Mouse (Mus musculus) hindbrain, embryonic 16.5 days (tissue): ENCODE data around the gene A430078G23Rik. TPM values are rescaled to one million over a fixed set of nuclear protein-coding genes. Genes with fewer than 3 reads are reported as not detected.
"Not testable (repeated sequence)": the region's sequence is repeated elsewhere in the genome, so short reads cannot be mapped to it uniquely, and the experiment has no call there.

Experiments
- ATAC-seq: fragments of 200-750 bp; cut with Nextera tagmentation; 2 replicates; pipeline ENCODE4 v1.8.0; 2017; ENCODE audit warnings: moderate TSS enrichment, moderate library complexity
- H3K27ac ChIP-seq: fragments of 300-500 bp; sonication (generic); 2 replicates; pipeline ENCODE4 v1.5.1; 2014; ENCODE audit warnings: low read depth, mild to moderate bottlenecking, control low read depth, low read length, moderate library complexity
- H3K27me3 ChIP-seq: fragments of 300-500 bp; sonication (generic); replicated peaks from 2 replicates; pipeline ENCODE4 v1.6.1; 2014; ENCODE audit warnings: low read length; ENCODE audit not compliant: control insufficient read depth, insufficient read depth
- H3K36me3 ChIP-seq: fragments of 300-500 bp; sonication (generic); 2 replicates; pipeline ENCODE4 v1.6.1; 2014; ENCODE audit warnings: mild to moderate bottlenecking, low read length, moderate library complexity, mixed read lengths; ENCODE audit not compliant: control insufficient read depth, insufficient read depth
- H3K4me1 ChIP-seq: fragments of 300-500 bp; sonication (generic); 2 replicates; pipeline ENCODE4 v1.6.1; 2014; ENCODE audit warnings: low read depth, low read length; ENCODE audit not compliant: control insufficient read depth, insufficient read depth
- H3K4me2 ChIP-seq: fragments of 300-500 bp; sonication (generic); 2 replicates; pipeline ENCODE4 v1.6.1; 2014; ENCODE audit warnings: mild to moderate bottlenecking, low read length, control low read depth, moderate library complexity
- H3K4me3 ChIP-seq: fragments of 300-500 bp; sonication (generic); 2 replicates; pipeline ENCODE4 v1.5.1; 2014; ENCODE audit warnings: mild to moderate bottlenecking, low read length, control low read depth, moderate library complexity
- H3K9ac ChIP-seq: fragments of 300-500 bp; sonication (generic); 2 replicates; pipeline ENCODE4 v1.6.1; 2014; ENCODE audit warnings: low read depth, mild to moderate bottlenecking, control low read depth, low read length, moderate library complexity
- H3K9me3 ChIP-seq: fragments of 300-500 bp; sonication (generic); 2 replicates; pipeline ENCODE4 v1.6.1; 2014; ENCODE audit warnings: mild to moderate bottlenecking, low read length, moderate library complexity; ENCODE audit not compliant: control insufficient read depth
- WGBS: fragments of 180-500 bp; shearing (Covaris S2); extraction: QIAGEN DNeasy Blood & Tissue Kit; methylation state at CpG from one replicate; pipeline ENCODE4 v1.1.7; 2014; 5-methylcytosine and 5-hydroxymethylcytosine counted together
- polyA plus RNA-seq: library from polyadenylated mRNA; unstranded; fragments of >200 nt; fragmentation: Nextera tagmentation; extraction: Ambion mirVana; gene quantifications from 2 replicates; pipeline ENCODE4 v1.2.1, GENCODE M21; 2015

A430078G23Rik gene
- not detected in 2 replicates for polyA plus RNA-seq

DNA sequence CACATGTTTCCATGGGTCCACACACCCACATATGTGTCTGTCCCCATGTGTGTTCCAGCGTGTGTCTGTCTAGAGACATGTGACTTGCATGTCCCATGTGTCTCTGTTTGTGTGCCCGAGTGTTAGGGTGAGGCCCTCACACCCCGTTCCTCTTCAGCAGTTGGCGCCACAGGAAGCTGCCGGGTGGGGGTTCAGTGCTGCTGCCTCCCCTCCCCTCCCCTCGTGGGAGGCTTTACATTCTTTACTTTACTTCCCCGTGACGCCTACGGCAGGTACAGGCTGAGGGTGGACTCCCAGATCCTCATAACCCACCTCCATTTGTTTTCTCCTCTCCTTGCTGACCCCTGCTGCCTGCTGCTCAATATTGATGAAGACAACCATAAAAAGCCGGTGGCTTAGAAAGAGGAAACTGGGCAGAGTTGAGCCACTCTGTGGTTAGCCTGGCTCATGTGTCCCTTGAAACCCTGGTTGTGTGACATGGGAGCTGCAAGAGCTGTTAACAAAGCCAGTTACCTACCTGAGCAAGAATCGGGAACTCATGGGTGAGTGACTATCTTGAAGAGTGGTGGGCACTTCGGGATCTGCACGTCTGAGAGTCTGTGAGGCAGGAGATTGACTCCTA, at the start of gene A430078G23Rik:
A430078G23Rik (plus strand) TSS at position 227 of the 622 bp plus-strand sequence.
- H3K9ac ChIP-seq: no peak within 1 kb of the TSS
- ATAC-seq: no peak
- H3K36me3 ChIP-seq: no peaks in the 10 kb centered on the region
- H3K9me3 ChIP-seq: no peaks in the 10 kb centered on the region
- no peaks in the 10 kb centered on the region for H3K4me1 ChIP-seq
- H3K4me3 ChIP-seq: no peak within 1 kb of the TSS
- WGBS: 86% methylated on average over 13 of the region's 13 CpGs
- no peak within 1 kb of the TSS for H3K27ac ChIP-seq
- no peak within 1 kb of the TSS for H3K4me2 ChIP-seq
- no peaks in the 10 kb centered on the region for H3K27me3 ChIP-seq

DNA sequence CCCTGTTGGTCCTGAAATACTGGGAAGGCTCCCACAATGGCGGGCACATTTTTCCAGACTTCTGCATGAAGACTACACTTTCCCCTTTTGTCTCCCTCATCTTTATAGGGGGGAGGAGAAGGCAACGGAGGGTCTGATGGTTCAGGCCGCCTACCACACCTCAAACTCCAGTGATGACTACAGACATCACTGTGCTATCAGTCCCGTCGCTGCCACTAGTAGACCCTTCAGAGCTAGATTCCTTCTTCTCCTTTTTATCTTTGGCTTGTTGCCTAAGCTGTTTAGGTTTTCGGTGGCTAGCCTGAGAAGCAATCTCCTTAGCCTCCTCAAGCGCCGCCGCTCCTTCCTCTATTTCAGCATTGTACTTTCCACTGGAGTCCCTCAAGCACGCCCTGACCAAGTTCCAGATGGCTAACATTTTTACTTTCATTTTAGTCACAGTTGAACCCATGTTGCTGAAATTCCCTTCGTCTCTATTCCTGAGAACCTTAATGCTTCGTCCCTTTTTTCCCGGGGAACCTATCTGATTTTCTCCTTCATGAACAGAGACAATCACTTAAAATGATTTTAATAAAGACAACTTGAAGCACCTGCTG, 44.9 kb upstream of the A430078G23Rik start:
- H3K4me3 ChIP-seq, H3K27ac ChIP-seq, H3K9ac ChIP-seq, H3K27me3 ChIP-seq, H3K9me3 ChIP-seq, H3K4me2 ChIP-seq, H3K4me1 ChIP-seq, ATAC-seq, H3K36me3 ChIP-seq: not testable (repeated sequence)
- 95% methylated on average over 13 of the region's 13 CpGs for WGBS

DNA sequence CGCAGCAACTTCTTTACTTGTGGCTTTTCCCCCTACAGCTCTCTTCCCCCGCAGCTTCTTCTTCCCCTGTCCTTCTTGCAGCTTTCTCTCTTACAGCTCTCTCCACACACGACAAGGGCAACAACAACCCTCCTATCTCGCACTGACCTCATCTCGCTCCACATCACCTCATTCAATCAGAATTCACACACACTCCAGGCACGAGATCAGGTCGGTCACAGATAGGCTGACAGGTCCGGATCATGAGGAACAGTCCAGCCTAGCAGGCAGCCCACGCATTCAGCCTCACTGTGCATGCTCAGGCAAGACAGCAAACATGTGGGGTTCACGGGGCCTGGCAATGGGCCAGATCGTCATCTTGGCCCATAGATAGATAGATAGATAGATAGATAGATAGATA, 43.6 kb upstream of the A430078G23Rik start:
- Histone ChIP-seq H3K4me3 (no peak overlapping the region), H3K27me3 (no peaks in the 10 kb centered on the region), H3K36me3 (no peaks in the 10 kb centered on the region), H3K4me2 (no peak overlapping the region), H3K4me1 (no peaks in the 10 kb centered on the region), H3K9ac (no peak overlapping the region), H3K9me3 (no peaks in the 10 kb centered on the region), H3K27ac (no peak overlapping the region)
- 90% methylated on average over 11 of the region's 11 CpGs for WGBS
- ATAC-seq: no peak

DNA sequence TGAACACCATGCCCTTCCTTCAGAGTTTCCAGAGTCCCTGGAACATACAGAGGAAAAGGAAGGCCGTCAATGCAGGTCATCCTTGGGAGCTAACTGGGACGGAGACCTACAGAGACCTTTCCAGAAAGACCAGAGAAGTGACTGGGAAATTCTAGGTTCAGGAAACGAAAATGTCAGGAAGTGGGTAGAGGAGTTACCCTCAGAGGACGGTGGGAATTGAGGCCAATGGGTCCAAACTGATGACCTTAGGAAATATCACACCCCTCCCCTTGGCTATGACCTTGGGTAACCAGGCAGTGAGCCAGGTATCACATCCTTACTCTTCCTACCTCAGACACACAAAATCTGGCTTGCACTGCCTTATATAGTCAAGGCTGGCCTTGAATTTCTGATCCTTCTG, 41.7 kb upstream of the A430078G23Rik start:
- H3K4me3 ChIP-seq: no peak overlapping the region
- WGBS: 78% methylated on average over 4 of the region's 4 CpGs
- ATAC-seq: no peak

DNA sequence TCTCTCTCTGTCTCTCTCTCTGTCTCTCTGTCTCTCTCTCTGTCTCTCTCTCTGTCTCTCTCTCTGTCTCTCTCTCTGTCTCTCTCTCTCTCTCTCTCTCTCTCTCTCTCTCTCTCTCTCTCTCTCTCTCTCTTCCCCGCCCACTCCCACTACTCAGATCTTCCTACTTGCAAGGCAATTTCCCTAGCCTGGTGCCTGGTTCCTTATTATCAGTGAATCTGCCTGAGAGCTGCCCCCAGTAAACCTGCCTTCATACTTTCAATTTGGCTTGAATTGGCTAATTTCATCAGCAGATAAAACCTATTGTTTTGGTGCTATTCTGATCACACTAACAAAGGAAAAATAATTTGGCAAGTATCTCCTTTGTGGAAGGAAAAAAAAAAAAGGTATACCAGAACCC, 39.8 kb upstream of the A430078G23Rik start:
- not testable (repeated sequence) for ATAC-seq

More for the DNA sequence above, 41.7 kb upstream of the A430078G23Rik start:
- Histone ChIP-seq H3K4me1 (no peaks in the 10 kb centered on the region), H3K9me3 (no peaks in the 10 kb centered on the region), H3K27ac (no peak overlapping the region), H3K4me2 (no peak overlapping the region), H3K27me3 (no peaks in the 10 kb centered on the region), H3K9ac (no peak overlapping the region), H3K36me3 (no peaks in the 10 kb centered on the region)

DNA sequence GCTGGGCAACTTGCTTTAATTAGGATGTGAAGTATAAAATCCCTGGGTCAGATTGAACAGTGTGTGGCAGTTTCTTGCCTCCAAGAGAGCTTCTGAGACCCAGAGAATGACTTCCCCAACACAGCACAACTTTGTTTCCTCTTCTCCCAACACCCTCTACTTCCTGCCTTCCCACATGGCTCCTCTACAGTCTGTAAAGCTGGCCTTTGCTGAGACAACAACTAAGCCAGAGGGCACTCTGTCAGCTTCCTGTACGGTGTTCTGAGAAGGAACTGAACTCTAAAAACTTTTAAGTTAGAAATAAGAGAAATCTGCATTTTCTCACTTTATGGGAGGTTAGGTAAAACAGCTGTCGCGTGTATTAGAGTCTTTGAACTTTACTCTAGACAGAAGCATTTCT, 39.4 kb upstream of the A430078G23Rik start:
- H3K4me1 ChIP-seq: no peaks in the 10 kb centered on the region
- no peak for ATAC-seq
- H3K9ac ChIP-seq: no peak overlapping the region
- no peaks in the 10 kb centered on the region for H3K36me3 ChIP-seq
- no peak overlapping the region for H3K4me3 ChIP-seq
- H3K9me3 ChIP-seq: no peaks in the 10 kb centered on the region
- WGBS: 82% methylated on average over 3 of the region's 3 CpGs
- H3K27me3 ChIP-seq: no peaks in the 10 kb centered on the region
- H3K27ac ChIP-seq: no peak overlapping the region
- no peak overlapping the region for H3K4me2 ChIP-seq

More for the DNA sequence above, 39.8 kb upstream of the A430078G23Rik start:
- H3K4me2 ChIP-seq, H3K36me3 ChIP-seq, H3K4me3 ChIP-seq, H3K4me1 ChIP-seq, H3K9ac ChIP-seq, H3K9me3 ChIP-seq, H3K27me3 ChIP-seq, H3K27ac ChIP-seq: not testable (repeated sequence)
- 79% methylated on average over 1 of the region's 1 CpGs for WGBS

DNA sequence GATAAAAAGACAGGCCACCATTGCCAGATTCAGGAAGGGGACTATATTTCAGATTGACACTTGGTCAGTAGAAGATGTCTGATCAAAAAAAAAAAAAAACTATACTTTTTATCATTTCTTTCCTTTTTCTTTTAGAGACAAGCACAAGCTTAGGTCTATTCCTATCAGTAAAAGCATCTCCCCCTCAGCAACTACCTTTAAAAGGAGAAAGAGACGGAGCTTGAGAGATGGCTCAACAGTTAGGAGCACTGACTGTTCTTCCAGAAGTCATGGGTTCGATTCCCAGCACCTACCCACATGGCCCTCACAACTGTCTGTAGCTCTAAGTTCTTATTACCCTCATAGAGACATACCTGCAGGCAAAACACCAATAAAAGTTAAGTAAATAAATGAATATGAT, 38.9 kb upstream of the A430078G23Rik start:
- no peaks in the 10 kb centered on the region for H3K4me1 ChIP-seq
- no peak overlapping the region for H3K27ac ChIP-seq
- no peak overlapping the region for H3K9ac ChIP-seq
- H3K4me3 ChIP-seq: no peak overlapping the region
- no peak for ATAC-seq
- no peaks in the 10 kb centered on the region for H3K9me3 ChIP-seq
- WGBS: 73% methylated on average over 2 of the region's 2 CpGs
- no peaks in the 10 kb centered on the region for H3K36me3 ChIP-seq
- no peaks in the 10 kb centered on the region for H3K27me3 ChIP-seq
- no peak overlapping the region for H3K4me2 ChIP-seq

DNA sequence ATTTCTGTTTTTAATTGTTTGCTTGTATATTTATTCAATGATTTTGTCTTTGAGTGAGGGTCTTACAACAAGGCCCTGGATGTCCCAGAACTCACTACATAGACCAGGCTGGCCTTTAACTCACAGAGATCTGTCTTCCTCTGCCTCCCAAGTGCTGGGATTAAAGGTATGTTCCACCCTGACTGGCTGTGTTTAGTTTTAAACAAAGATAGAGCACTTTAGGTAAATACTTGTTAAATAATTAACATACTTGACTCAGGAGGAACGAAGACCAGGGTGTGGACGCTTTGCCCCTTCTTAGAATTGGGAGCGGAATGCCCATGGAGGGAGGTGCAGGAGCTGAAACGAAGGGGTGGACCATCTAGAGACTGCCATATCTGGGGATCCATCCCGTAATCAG, 36.6 kb upstream of the A430078G23Rik start:
- H3K9ac ChIP-seq: no peak overlapping the region
- 87% methylated on average over 5 of the region's 5 CpGs for WGBS
- no peak for ATAC-seq
- H3K4me1 ChIP-seq: no peaks in the 10 kb centered on the region
- no peaks in the 10 kb centered on the region for H3K27me3 ChIP-seq
- H3K36me3 ChIP-seq: no peaks in the 10 kb centered on the region
- no peaks in the 10 kb centered on the region for H3K9me3 ChIP-seq
- no peak overlapping the region for H3K27ac ChIP-seq
- H3K4me3 ChIP-seq: no peak overlapping the region
- no peak overlapping the region for H3K4me2 ChIP-seq

DNA sequence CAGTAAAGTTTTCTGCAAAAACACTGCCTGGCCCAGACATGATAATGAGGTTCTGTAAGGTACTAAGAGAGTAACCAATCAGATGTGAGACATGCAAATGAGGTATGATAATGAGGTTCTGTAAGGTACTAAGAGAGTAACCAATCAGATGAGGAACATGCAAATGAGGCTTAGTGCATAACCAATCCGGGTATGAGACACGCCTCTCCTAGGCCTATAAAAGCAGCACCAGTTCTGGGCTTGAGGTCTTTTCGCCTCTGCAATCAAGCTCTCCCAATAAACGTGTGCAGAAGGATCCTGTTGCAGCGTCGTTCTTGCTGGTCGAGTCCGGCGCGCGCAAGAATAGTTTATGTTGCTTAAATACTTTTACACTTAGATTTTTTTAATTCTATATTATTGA, 33.9 kb upstream of the A430078G23Rik start:
- not testable (repeated sequence) for H3K36me3 ChIP-seq, H3K27ac ChIP-seq, H3K27me3 ChIP-seq, H3K4me1 ChIP-seq, ATAC-seq, H3K4me3 ChIP-seq, H3K9ac ChIP-seq, H3K4me2 ChIP-seq, H3K9me3 ChIP-seq
- 98% methylated on average over 8 of the region's 11 CpGs for WGBS
